Mouse (Mus musculus) neural tube, embryonic 13.5 days (tissue): ENCODE data around the gene Sema7a. TPM values are rescaled to one million over a fixed set of nuclear protein-coding genes. Genes with fewer than 3 reads are reported as not detected.

Source experiments
- ATAC-seq: fragments of 200-750 bp; cut with Nextera tagmentation; 2 replicates; pipeline ENCODE4 v1.8.0; 2017; ENCODE audit warnings: low read depth, mild to moderate bottlenecking, moderate TSS enrichment, moderate library complexity
- H3K27ac ChIP-seq: fragments of 300-500 bp; sonication (generic); replicated peaks from 2 replicates; pipeline ENCODE4 v1.5.1; 2015; ENCODE audit warnings: moderate library complexity, mild to moderate bottlenecking, inconsistent platforms
- H3K27me3 ChIP-seq: fragments of 300-500 bp; sonication (generic); 2 replicates; pipeline ENCODE4 v1.6.1; 2015; ENCODE audit warnings: mild to moderate bottlenecking, inconsistent platforms
- H3K36me3 ChIP-seq: fragments of 300-500 bp; sonication (generic); 2 replicates; pipeline ENCODE4 v1.6.1; 2015; ENCODE audit warnings: mild to moderate bottlenecking, inconsistent platforms
- H3K4me1 ChIP-seq: fragments of 300-500 bp; sonication (generic); replicated peaks from 2 replicates; pipeline ENCODE4 v1.6.1; 2015; ENCODE audit warnings: inconsistent platforms
- H3K4me2 ChIP-seq: fragments of 300-500 bp; sonication (generic); 2 replicates; pipeline ENCODE4 v1.6.1; 2015; ENCODE audit warnings: inconsistent platforms, mild to moderate bottlenecking, moderate library complexity
- H3K4me3 ChIP-seq: fragments of 300-500 bp; sonication (generic); 2 replicates; pipeline ENCODE4 v1.5.1; 2015; ENCODE audit warnings: mild to moderate bottlenecking, inconsistent platforms
- H3K9ac ChIP-seq: fragments of 300-500 bp; sonication (generic); 2 replicates; pipeline ENCODE4 v1.6.1; 2015; ENCODE audit warnings: moderate library complexity, mild to moderate bottlenecking, inconsistent platforms
- H3K9me3 ChIP-seq: fragments of 300-500 bp; sonication (generic); 2 replicates; pipeline ENCODE4 v1.6.1; 2016; ENCODE audit warnings: inconsistent platforms
- WGBS: fragments of 180-500 bp; shearing (Covaris S2); methylation state at CpG from one replicate; pipeline ENCODE4 v1.1.7; 2015; 5-methylcytosine and 5-hydroxymethylcytosine counted together
- polyA plus RNA-seq: library from polyadenylated mRNA; unstranded; fragments of >200 nt; fragmentation: Nextera tagmentation; extraction: Ambion mirVana; gene quantifications from 2 replicates; pipeline ENCODE4 v1.2.1, GENCODE M21; 2015

Gene Sema7a
- polyA plus RNA-seq, 1 experiment from 2014 or later, result 1.8 TPM

- peaks cover 16% of the 10 kb centered on the region for H3K4me1 ChIP-seq
- no peak overlapping the region for H3K9ac ChIP-seq
- H3K36me3 ChIP-seq, result no peaks in the 10 kb centered on the region
- no peaks in the 10 kb centered on the region for H3K9me3 ChIP-seq
- no peak overlapping the region for H3K4me2 ChIP-seq
- no peaks in the 10 kb centered on the region for H3K27me3 ChIP-seq
- no peak overlapping the region for H3K27ac ChIP-seq
- H3K4me3 ChIP-seq, result no peak overlapping the region
- whole genome bisulfite sequencing, result 43% methylated on average over 7 of the region's 7 CpGs
- ATAC-seq, result no peak
Observed at GRCm38 (mm10) chr9:58011027-58011426, 71.1 kb downstream of the Sema7a start.

- WGBS, result 81% methylated on average over 8 of the region's 8 CpGs
- no peak for ATAC-seq
- peaks cover 16% of the 10 kb centered on the region for H3K4me1 ChIP-seq
- H3K36me3 ChIP-seq, result no peaks in the 10 kb centered on the region
- H3K9me3 ChIP-seq, result no peaks in the 10 kb centered on the region
- H3K27me3 ChIP-seq, result no peaks in the 10 kb centered on the region
- no peak overlapping the region for H3K27ac ChIP-seq
- no peak overlapping the region for H3K4me3 ChIP-seq
- H3K4me2 ChIP-seq, result no peak overlapping the region
- no peak overlapping the region for H3K9ac ChIP-seq
Observed at GRCm38 (mm10) chr9:58011552-58011951, 71.6 kb downstream of the Sema7a start.

Other genes with a start within 250 kb of the Sema7a start
- gene Edc3, start 231.6 kb upstream of the Sema7a start, polyA plus RNA-seq, result 32.0 and 35.4 TPM in 2 replicates
- gene Clk3, start 174.3 kb upstream of the Sema7a start, polyA plus RNA-seq, result 68.6 and 76.6 TPM in 2 replicates
- gene Arid3b, start 103.3 kb upstream of the Sema7a start, polyA plus RNA-seq, result 11.4 and 11.7 TPM in 2 replicates
- 149 and 166 TPM in 2 replicates for gene Ubl7, start 29.1 kb upstream of the Sema7a start, polyA plus RNA-seq
- gene Cyp11a1, start 66.3 kb downstream of the Sema7a start, polyA plus RNA-seq, result 0.14 and 0.18 TPM in 2 replicates
- gene Stra6, start 123.7 kb downstream of the Sema7a start, polyA plus RNA-seq, result 47.5 and 48.5 TPM in 2 replicates
- gene Ccdc33, start 178.7 kb downstream of the Sema7a start, polyA plus RNA-seq, result 0.33 and 0.58 TPM in 2 replicates